Mouse (Mus musculus): ENCODE results near the gene Gm20518.

Gene Gm20518

GRCm38 (mm10) chr16:17803675-17804448 lies 87.6 kb downstream of the Gm20518 start:
- DNase-seq: no peak

- peak; percentile 36 for DNase-seq
Measured at GRCm38 (mm10) chr16:17802839-17803674, 88.4 kb downstream of the Gm20518 start.

DNA sequence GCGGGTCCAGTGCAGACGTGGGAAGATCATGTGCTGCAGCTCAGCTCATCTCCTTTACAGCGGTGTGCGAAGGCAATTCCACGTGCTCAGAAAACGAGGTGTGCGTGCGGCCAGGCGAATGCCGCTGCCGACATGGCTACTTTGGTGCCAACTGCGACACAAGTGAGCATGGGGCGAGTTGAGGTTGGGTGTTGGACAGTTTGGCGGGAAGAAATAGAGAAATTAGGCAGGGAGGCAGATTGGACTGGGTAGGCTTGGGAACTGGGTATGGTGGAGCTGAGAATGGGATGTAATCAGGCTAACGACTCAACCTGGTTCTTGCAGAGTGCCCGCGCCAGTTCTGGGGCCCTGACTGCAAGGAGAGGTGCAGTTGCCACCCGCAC lies 89.0 kb downstream of the Gm20518 start:
- no peak for DNase-seq

DNA sequence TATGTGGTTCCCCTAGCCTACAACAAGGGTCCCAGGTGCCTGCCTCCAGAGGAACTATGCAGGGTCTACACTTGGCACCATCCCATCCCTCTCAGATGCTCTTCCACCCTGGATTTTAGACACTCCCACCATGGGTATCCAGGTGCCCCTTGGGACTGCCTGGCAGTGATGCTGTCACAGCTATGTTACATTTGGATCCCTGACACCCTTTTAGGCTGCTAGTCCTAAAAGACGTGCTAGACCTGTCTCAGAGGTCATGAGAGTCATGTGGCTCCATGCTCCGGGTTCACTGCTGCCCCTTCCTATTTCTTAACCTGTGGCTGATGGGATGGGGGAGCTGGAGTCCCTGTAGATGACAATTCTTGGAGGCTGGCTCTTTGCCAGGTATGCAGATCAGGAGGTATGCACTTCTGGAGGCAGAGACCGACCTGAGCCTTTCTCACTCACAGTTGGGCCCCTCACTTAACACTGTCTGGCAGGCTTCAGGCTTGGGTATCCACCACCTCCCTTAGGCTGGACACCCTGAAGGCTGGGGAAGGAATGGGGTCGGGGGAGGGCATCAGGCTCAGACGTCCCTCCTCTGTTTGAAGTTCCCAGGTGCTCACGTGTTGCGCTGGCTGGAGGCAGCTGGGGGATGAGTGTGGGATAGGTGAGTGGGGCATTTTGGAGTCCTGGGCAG lies 89.6 kb downstream of the Gm20518 start:
- no peak for DNase-seq

DNA sequence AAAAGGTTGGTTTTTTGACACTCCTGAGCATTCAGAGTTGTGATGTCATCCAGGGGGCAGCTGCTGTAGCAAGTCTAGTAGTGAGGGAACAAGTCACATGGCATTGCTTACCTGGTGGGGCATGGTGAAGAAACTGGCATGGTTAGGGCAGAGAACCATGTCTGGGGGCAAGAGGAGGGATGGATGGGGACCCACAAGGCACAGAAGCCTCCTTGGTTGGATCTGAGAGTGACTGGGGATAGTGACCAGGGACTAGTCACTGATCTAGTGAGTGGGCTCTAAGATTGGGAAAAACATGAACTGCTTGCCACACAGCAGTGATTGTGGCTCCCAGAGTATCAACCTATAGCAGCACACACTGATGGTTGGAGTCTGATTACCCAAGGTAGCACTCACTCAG lies 91.9 kb downstream of the Gm20518 start:
- DNase-seq: no peak

DNA sequence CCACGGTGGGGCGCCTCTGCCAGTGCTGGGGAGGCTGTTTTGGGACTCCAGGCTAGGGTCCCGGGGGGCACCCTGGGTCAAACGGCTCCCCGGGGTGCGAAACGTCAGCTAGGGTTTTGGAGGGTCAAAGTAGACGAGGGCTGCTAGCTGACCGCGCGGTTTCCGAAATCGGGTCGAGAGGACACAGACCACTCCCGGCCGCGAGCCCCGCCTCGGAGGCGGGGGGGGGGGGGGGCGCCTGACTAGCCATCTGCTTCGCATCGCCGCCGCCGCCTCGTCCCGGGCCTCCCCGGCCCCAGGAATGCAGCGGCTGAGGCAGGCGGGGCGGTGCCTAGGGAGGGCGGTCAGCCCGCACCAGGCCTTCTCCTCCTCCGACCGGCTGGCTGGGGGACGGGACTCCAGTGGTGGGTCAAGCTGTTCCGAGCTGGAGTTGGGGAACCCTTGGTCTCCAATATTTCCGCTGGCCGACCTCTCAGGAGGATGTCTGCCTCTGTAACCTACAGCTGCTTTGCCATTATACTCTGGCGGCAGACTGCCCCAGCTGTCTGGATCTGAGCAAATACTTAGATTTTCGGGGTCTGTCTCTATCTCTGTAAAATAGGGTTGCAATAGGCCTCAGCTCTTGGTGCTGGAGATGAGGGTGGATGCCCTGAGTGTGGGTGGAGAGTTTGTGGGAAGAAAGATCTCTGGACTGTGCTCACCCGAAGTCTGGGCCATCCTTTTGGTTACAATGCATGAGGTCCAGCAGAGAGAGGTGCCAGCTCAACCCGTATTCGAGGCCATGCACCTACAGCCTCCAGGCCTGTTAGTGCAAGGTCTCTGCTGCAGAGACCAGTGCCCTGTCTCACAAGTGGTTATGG lies 92.9 kb downstream of the Gm20518 start:
- no peak for DNase-seq

- no peak for DNase-seq
Measured at GRCm38 (mm10) chr16:17797812-17798311, 93.6 kb downstream of the Gm20518 start.

- DNase-seq: no peak
Measured at GRCm38 (mm10) chr16:17796971-17797811, 94.3 kb downstream of the Gm20518 start, which contains the start of gene Scarf2. Gene Scarf2, plus strand, starts transcription at chr16:17797282.

- no peak for DNase-seq
Measured at GRCm38 (mm10) chr16:17796519-17796918, 95.0 kb downstream of the Gm20518 start.

DNA sequence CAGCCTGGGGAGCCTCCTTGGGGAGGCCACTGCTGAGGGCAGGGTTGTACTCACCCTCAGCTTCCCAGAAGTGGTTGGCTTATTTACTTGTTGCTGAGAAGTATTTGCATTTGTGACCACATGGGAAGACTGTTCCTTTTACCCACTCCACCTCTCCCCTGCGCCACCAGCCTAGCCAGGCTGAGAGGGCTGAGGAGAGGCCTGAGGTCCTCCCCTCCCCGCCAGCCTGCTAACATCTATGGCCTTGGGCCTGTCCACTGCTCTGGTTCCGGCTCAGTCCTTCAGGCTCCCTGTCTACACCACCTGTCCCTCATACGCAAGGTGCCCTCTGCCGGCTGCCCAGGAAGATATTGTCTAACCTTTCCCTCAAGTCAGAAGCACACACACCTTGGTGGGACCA lies 95.8 kb downstream of the Gm20518 start:
- no peak for DNase-seq

- DNase-seq: no peak
Measured at GRCm38 (mm10) chr16:17794047-17794446, 97.4 kb downstream of the Gm20518 start.

DNA sequence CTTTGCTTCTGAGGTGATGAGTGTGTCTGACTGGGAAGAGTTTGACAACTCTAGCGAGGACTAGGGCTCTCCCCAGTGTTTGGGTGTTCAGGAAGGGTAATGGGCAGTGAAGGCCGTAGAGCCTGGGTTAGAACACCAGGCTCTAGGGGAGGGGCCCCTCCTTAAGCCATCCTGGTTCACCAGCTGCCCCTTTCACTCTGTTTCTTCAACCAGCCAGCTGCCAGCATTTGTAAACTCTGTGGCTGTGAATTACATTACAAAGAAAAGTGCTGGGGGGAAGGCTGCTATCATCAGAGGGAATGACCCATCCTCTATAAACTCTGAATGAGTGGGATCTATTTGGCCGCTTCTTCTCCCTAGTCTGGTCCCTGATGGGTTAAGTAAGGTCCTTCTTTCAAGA lies 98.7 kb downstream of the Gm20518 start:
- DNase-seq: no peak

GRCm38 (mm10) chr16:17785337-17785736 lies 106.1 kb downstream of the Gm20518 start:
- DNase-seq: no peak
